Mouse (Mus musculus) heart, postnatal 0 days (tissue): ENCODE data around the gene Rnf8. TPM values are rescaled to one million over a fixed set of nuclear protein-coding genes. Genes with fewer than 3 reads are reported as not detected.

Experiments used
- ATAC-seq: fragments of 200-750 bp; cut with Nextera tagmentation; 2 replicates; pipeline ENCODE4 v1.8.0; 2017; ENCODE audit warnings: low read depth, moderate number of reproducible peaks, moderate library complexity; ENCODE audit not compliant: insufficient read depth
- DNase-seq: peaks from one replicate; pipeline ENCODE4 v3.0.0-alpha.2; 2016; ENCODE audit warnings: low spot score
- H3K27ac ChIP-seq: fragments of 300-500 bp; sonication (generic); 2 replicates; pipeline ENCODE4 v1.5.1; 2014; ENCODE audit warnings: low read depth, mild to moderate bottlenecking
- H3K27me3 ChIP-seq: fragments of 300-500 bp; sonication (generic); 2 replicates; pipeline ENCODE4 v1.6.1; 2014; ENCODE audit warnings: low read length, mixed read lengths; ENCODE audit not compliant: control insufficient read depth, insufficient read depth
- H3K36me3 ChIP-seq: fragments of 300-500 bp; sonication (generic); replicated peaks from 2 replicates; pipeline ENCODE4 v1.6.1; 2014; ENCODE audit warnings: low read length, mixed read lengths; ENCODE audit not compliant: control insufficient read depth, insufficient read depth
- H3K4me1 ChIP-seq: fragments of 300-500 bp; sonication (generic); 2 replicates; pipeline ENCODE4 v1.6.1; 2014; ENCODE audit warnings: antibody characterized with exemption; ENCODE audit not compliant: control insufficient read depth, insufficient read depth
- H3K4me2 ChIP-seq: fragments of 300-500 bp; sonication (generic); 2 replicates; pipeline ENCODE4 v1.6.1; 2014; ENCODE audit warnings: low read depth, mild to moderate bottlenecking, low read length, moderate library complexity
- H3K4me3 ChIP-seq: fragments of 300-500 bp; sonication (generic); 2 replicates; pipeline ENCODE4 v1.5.1; 2014; ENCODE audit warnings: low read depth, low read length
- H3K9ac ChIP-seq: fragments of 300-500 bp; sonication (generic); replicated peaks from 2 replicates; pipeline ENCODE4 v1.6.1; 2014; ENCODE audit warnings: low read depth, low read length, mixed read lengths
- H3K9me3 ChIP-seq: fragments of 300-500 bp; sonication (generic); replicated peaks from 2 replicates; pipeline ENCODE4 v1.6.1; 2016; ENCODE audit warnings: low read length; ENCODE audit not compliant: control insufficient read depth
- CTCF ChIP-seq: IDR thresholded peaks from 2 replicates; pipeline ENCODE4 v1.5.1; 2016; ENCODE audit warnings: antibody characterized with exemption, control low read depth, low read depth
- EP300 ChIP-seq: IDR thresholded peaks from 2 replicates; pipeline ENCODE4 v1.6.1; 2016; ENCODE audit warnings: antibody characterized with exemption, low read depth
- WGBS: fragments of 180-500 bp; shearing (Covaris S2); extraction: QIAGEN DNeasy Blood & Tissue Kit; methylation state at CpG from one replicate; pipeline ENCODE4 v1.1.7; 2014; 5-methylcytosine and 5-hydroxymethylcytosine counted together
- polyA plus RNA-seq: library from polyadenylated mRNA; unstranded; fragments of >200 nt; fragmentation: Nextera tagmentation; extraction: Ambion mirVana; gene quantifications from 2 replicates; pipeline ENCODE4 v1.2.1, GENCODE M21; 2015
- total RNA-seq: library from RNA; depleted of rRNA; stranded (reverse); fragments of >200 nt; gene quantifications from 2 replicates; pipeline ENCODE4 v1.2.3, GENCODE M21; 2014; ENCODE audit warnings: low replicate concordance

The Rnf8 gene
- total and polyA plus RNA-seq, 2 experiments from 2014 or later: 20.3 to 33.4 TPM

GRCm38 (mm10) chr17:29671021-29671420 lies 56.4 kb downstream of the Rnf8 start:
- peaks cover 58% of the 10 kb centered on the region for H3K36me3 ChIP-seq
- no peak overlapping the region for H3K4me3 ChIP-seq
- 51% methylated on average over 2 of the region's 2 CpGs for WGBS
- ATAC-seq (no peak), DNase-seq (no peak)
- H3K9me3 ChIP-seq: no peaks in the 10 kb centered on the region
- no peak overlapping the region for H3K9ac ChIP-seq
- no peaks in the 10 kb centered on the region for H3K27me3 ChIP-seq
- no peaks in the 10 kb centered on the region for H3K4me1 ChIP-seq
- no peak overlapping the region for H3K4me2 ChIP-seq
- TF ChIP-seq CTCF (no peak), EP300 (no peak)
- no peak overlapping the region for H3K27ac ChIP-seq

GRCm38 (mm10) chr17:29673325-29673724 lies 58.7 kb downstream of the Rnf8 start:
- Histone ChIP-seq H3K36me3 (peaks cover 61% of the 10 kb centered on the region), H3K9ac (no peak overlapping the region), H3K27me3 (no peaks in the 10 kb centered on the region), H3K4me3 (no peak overlapping the region), H3K27ac (no peak overlapping the region), H3K4me1 (no peaks in the 10 kb centered on the region), H3K4me2 (no peak overlapping the region), H3K9me3 (no peaks in the 10 kb centered on the region)
- TF ChIP-seq EP300: no peak
- TF ChIP-seq CTCF: no peak
- WGBS: 93% methylated on average over 4 of the region's 4 CpGs
- DNase-seq: no peak
- no peak for ATAC-seq

GRCm38 (mm10) chr17:29678526-29678925 lies 63.9 kb downstream of the Rnf8 start:
- TF ChIP-seq CTCF (no peak), EP300 (no peak)
- Histone ChIP-seq H3K27ac (no peak overlapping the region), H3K9me3 (no peaks in the 10 kb centered on the region), H3K4me3 (no peak overlapping the region), H3K9ac (no peak overlapping the region), H3K4me2 (no peak overlapping the region), H3K36me3 (peaks cover 84% of the 10 kb centered on the region), H3K27me3 (no peaks in the 10 kb centered on the region), H3K4me1 (no peaks in the 10 kb centered on the region)
- no peak for DNase-seq
- 83% methylated on average over 8 of the region's 8 CpGs for WGBS
- no peak for ATAC-seq

- Histone ChIP-seq H3K9me3 (no peaks in the 10 kb centered on the region), H3K36me3 (peaks cover 79% of the 10 kb centered on the region), H3K4me3 (no peak overlapping the region), H3K27me3 (no peaks in the 10 kb centered on the region), H3K4me1 (no peaks in the 10 kb centered on the region), H3K9ac (no peak overlapping the region), H3K4me2 (no peak overlapping the region), H3K27ac (no peak overlapping the region)
- ATAC-seq (no peak), DNase-seq (no peak)
- WGBS: 76% methylated on average over 6 of the region's 6 CpGs
- no peak for TF ChIP-seq EP300
- TF ChIP-seq CTCF: no peak
These were observed 64.6 kb downstream of the Rnf8 start for GRCm38 (mm10) chr17:29679038-29679767.

GRCm38 (mm10) chr17:29680174-29680573 lies 65.6 kb downstream of the Rnf8 start:
- DNase-seq: no peak

GRCm38 (mm10) chr17:29680921-29681320 lies 66.3 kb downstream of the Rnf8 start:
- Histone ChIP-seq H3K9me3 (no peaks in the 10 kb centered on the region), H3K9ac (no peak overlapping the region), H3K27me3 (no peaks in the 10 kb centered on the region), H3K27ac (no peak overlapping the region), H3K4me3 (no peak overlapping the region), H3K36me3 (peaks cover 81% of the 10 kb centered on the region), H3K4me2 (no peak overlapping the region), H3K4me1 (no peaks in the 10 kb centered on the region)
- no peak for ATAC-seq
- no peak for DNase-seq
- WGBS: 29% methylated on average over 2 of the region's 2 CpGs
- TF ChIP-seq EP300 (no peak), CTCF (no peak)

More at GRCm38 (mm10) chr17:29680174-29680573, 65.6 kb downstream of the Rnf8 start:
- Histone ChIP-seq H3K27me3 (no peaks in the 10 kb centered on the region), H3K36me3 (peaks cover 81% of the 10 kb centered on the region), H3K4me3 (no peak overlapping the region), H3K9me3 (no peaks in the 10 kb centered on the region), H3K27ac (no peak overlapping the region), H3K9ac (no peak overlapping the region), H3K4me1 (no peaks in the 10 kb centered on the region), H3K4me2 (no peak overlapping the region)
- TF ChIP-seq EP300: no peak
- no peak for TF ChIP-seq CTCF
- no peak for ATAC-seq
- WGBS: 73% methylated on average over 2 of the region's 2 CpGs
